10 mouse cellular contexts compared by ENCODE assay signal in genomic region chr14:25138485-25138884, GRCm38 (mm10).
DNase-seq lines count a peak whose midpoint lies in the region; ATAC-seq lines count a peak whose summit lies in the region.
"Had no signal": no experiment of that assay in that cellular context is flagged by ENCODE, and none has a peak within 500 bp of the region (broad histone marks: within the 10 kb centered on the region; RNA-seq: fewer than 3 reads in every experiment).

No protein-coding gene starts in this region.

- H3K36me3 ChIP-seq in kidney, embryonic 16.5 days (ENCODE audit: insufficient read depth, low read length): no peaks in the 10 kb centered on the region
- no peaks in the 10 kb centered on the region for H3K36me3 ChIP-seq in kidney, embryonic 14.5 days (ENCODE audit: control insufficient read depth, insufficient read depth, low read length)
- H3K36me3 ChIP-seq in embryonic facial prominence, embryonic 14.5 days (ENCODE audit: control insufficient read depth, insufficient read depth, low read length): no peaks in the 10 kb centered on the region
- H3K36me3 ChIP-seq in heart, embryonic 16.5 days (ENCODE audit: control insufficient read depth, insufficient read depth): no peaks in the 10 kb centered on the region
- H3K36me3 ChIP-seq in lung, embryonic 16.5 days (ENCODE audit: control insufficient read depth, insufficient read depth, low read length): no peaks in the 10 kb centered on the region
- H3K36me3 ChIP-seq: liver, embryonic 15.5 days had no signal

- peaks cover 19% of the 10 kb centered on the region for H3K4me1 ChIP-seq in kidney, embryonic 16.5 days (ENCODE audit: insufficient read depth, low read length)
- peaks cover 8% of the 10 kb centered on the region for H3K4me1 ChIP-seq in kidney, embryonic 14.5 days (ENCODE audit: control insufficient read depth, insufficient read depth, low read length)
- H3K4me1 ChIP-seq in embryonic facial prominence, embryonic 14.5 days (ENCODE audit: control insufficient read depth, insufficient read depth, low read length): peaks cover 25% of the 10 kb centered on the region
- peaks cover 14% of the 10 kb centered on the region for H3K4me1 ChIP-seq in heart, embryonic 16.5 days (ENCODE audit: control insufficient read depth, insufficient read depth, low read length)
- peaks cover 23% of the 10 kb centered on the region for H3K4me1 ChIP-seq in lung, embryonic 16.5 days (replicated peaks; ENCODE audit: control insufficient read depth, insufficient read depth, low read length)
- H3K4me1 ChIP-seq: liver, embryonic 15.5 days had no signal

- H3K4me2 ChIP-seq in kidney, embryonic 16.5 days (replicated peaks; ENCODE audit: low read depth, low read length): no peak overlapping the region
- H3K4me2 ChIP-seq in kidney, embryonic 14.5 days (replicated peaks; ENCODE audit: low read depth, low read length): no peak overlapping the region
- H3K4me2 ChIP-seq in embryonic facial prominence, embryonic 14.5 days (ENCODE audit: low read depth, low read length): no peak overlapping the region
- no peak overlapping the region for H3K4me2 ChIP-seq in heart, embryonic 16.5 days (ENCODE audit: low read depth, low read length)
- H3K4me2 ChIP-seq in lung, embryonic 16.5 days (ENCODE audit: low read depth, low read length): no peak overlapping the region
- H3K4me2 ChIP-seq: liver, embryonic 15.5 days had no signal

- H3K27ac ChIP-seq in kidney, embryonic 16.5 days (ENCODE audit: low read length): 0 out of 2 replicates have a peak overlapping the region, but pooled peaks have one; percentile 20
- H3K27ac ChIP-seq in kidney, embryonic 14.5 days (ENCODE audit: low read depth, low read length): no peak overlapping the region
- H3K27ac ChIP-seq in embryonic facial prominence, embryonic 14.5 days (replicated peaks; ENCODE audit: low read depth, low read length): no peak overlapping the region
- H3K27ac ChIP-seq in heart, embryonic 16.5 days (ENCODE audit: low read length): 0 out of 2 replicates have a peak overlapping the region, but pooled peaks have one; percentile 9
- H3K27ac ChIP-seq in lung, embryonic 16.5 days (ENCODE audit: low read length): no peak overlapping the region
- H3K27ac ChIP-seq: liver, embryonic 15.5 days had no signal

- no peak overlapping the region for H3K4me3 ChIP-seq in kidney, embryonic 16.5 days (ENCODE audit: low read length)
- no peak overlapping the region for H3K4me3 ChIP-seq in kidney, embryonic 14.5 days (ENCODE audit: low read length)
- no peak overlapping the region for H3K4me3 ChIP-seq in embryonic facial prominence, embryonic 14.5 days (ENCODE audit: low read depth, low read length)
- no peak overlapping the region for H3K4me3 ChIP-seq in heart, embryonic 16.5 days (ENCODE audit: low read length)
- H3K4me3 ChIP-seq in lung, embryonic 16.5 days (ENCODE audit: low read length): no peak overlapping the region
- H3K4me3 ChIP-seq: liver, embryonic 15.5 days; myocyte had no signal

- H3K27me3 ChIP-seq in kidney, embryonic 16.5 days (ENCODE audit: insufficient read depth, low read length): no peaks in the 10 kb centered on the region
- no peaks in the 10 kb centered on the region for H3K27me3 ChIP-seq in kidney, embryonic 14.5 days (ENCODE audit: control insufficient read depth, insufficient read depth, low read length)
- H3K27me3 ChIP-seq in embryonic facial prominence, embryonic 14.5 days (replicated peaks; ENCODE audit: control insufficient read depth, insufficient read depth, low read length): no peaks in the 10 kb centered on the region
- H3K27me3 ChIP-seq in heart, embryonic 16.5 days (ENCODE audit: control insufficient read depth, insufficient read depth, low read length): no peaks in the 10 kb centered on the region
- H3K27me3 ChIP-seq in lung, embryonic 16.5 days (ENCODE audit: control insufficient read depth, insufficient read depth, low read depth, low read length): no peaks in the 10 kb centered on the region
- H3K27me3 ChIP-seq: liver, embryonic 15.5 days had no signal

- peak; percentile 75 for DNase-seq in embryonic facial prominence, embryonic 14.5 days (ENCODE audit: low spot score)
- DNase-seq in thymus, postnatal 4 days: no peak
- no peak for DNase-seq in retina, embryonic 14.5 days (ENCODE audit: low spot score)
- DNase-seq: adrenal gland, postnatal 25 days had no signal

- no peak overlapping the region; the same call in 1 of the 2 replicates for H3K9ac ChIP-seq in kidney, embryonic 16.5 days (replicated peaks; ENCODE audit: low read length)
- H3K9ac ChIP-seq in kidney, embryonic 14.5 days (ENCODE audit: low read depth, low read length): no peak overlapping the region
- H3K9ac ChIP-seq in embryonic facial prominence, embryonic 14.5 days (ENCODE audit: low read depth, low read length): no peak overlapping the region
- no peak overlapping the region for H3K9ac ChIP-seq in heart, embryonic 16.5 days (ENCODE audit: low read length)
- no peak overlapping the region for H3K9ac ChIP-seq in lung, embryonic 16.5 days (ENCODE audit: low read length)
- H3K9ac ChIP-seq: liver, embryonic 15.5 days had no signal

- 51% methylated on average over 3 of the region's 3 CpGs for WGBS in kidney, embryonic 16.5 days
- 50% methylated on average over 3 of the region's 3 CpGs for WGBS in kidney, embryonic 14.5 days
- WGBS in embryonic facial prominence, embryonic 14.5 days: 49% methylated on average over 3 of the region's 3 CpGs
- WGBS in heart, embryonic 16.5 days: 32% methylated on average over 3 of the region's 3 CpGs
- WGBS in lung, embryonic 16.5 days: 37% methylated on average over 3 of the region's 3 CpGs

- H3K9me3 ChIP-seq in kidney, embryonic 16.5 days (ENCODE audit: low read length): peaks cover 6% of the 10 kb centered on the region; the same call in 1 of the 2 replicates
- H3K9me3 ChIP-seq in kidney, embryonic 14.5 days (ENCODE audit: control insufficient read depth, low read length): peaks cover 7% of the 10 kb centered on the region; the same call in 1 of the 2 replicates
- 0 out of 2 replicates have a peak, but pooled peaks cover 8% of the 10 kb centered on the region for H3K9me3 ChIP-seq in embryonic facial prominence, embryonic 14.5 days (ENCODE audit: control insufficient read depth, low read length)
- 0 out of 2 replicates have a peak, but pooled peaks cover 7% of the 10 kb centered on the region for H3K9me3 ChIP-seq in heart, embryonic 16.5 days (replicated peaks; ENCODE audit: control insufficient read depth, low read length)
- H3K9me3 ChIP-seq in lung, embryonic 16.5 days (ENCODE audit: control insufficient read depth, low read length): no peaks in the 10 kb centered on the region
- H3K9me3 ChIP-seq: liver, embryonic 15.5 days had no signal

- no peak for ATAC-seq in kidney, embryonic 16.5 days (ENCODE audit: low FRiP score, low TSS enrichment)
- ATAC-seq in kidney, embryonic 14.5 days (ENCODE audit: low FRiP score, low TSS enrichment): no peak
- no peak for ATAC-seq in embryonic facial prominence, embryonic 14.5 days (ENCODE audit: low read depth)
- no peak for ATAC-seq in heart, embryonic 16.5 days (replicated peaks; ENCODE audit: extremely low read depth, insufficient read depth, low FRiP score)
- ATAC-seq in lung, embryonic 16.5 days (ENCODE audit: low read depth): peak; percentile 78

Comparison
In these comparisons a context has a peak if more than half of its experiments do, and no peak if none do; other contexts are left out.
1. H3K27ac ChIP-seq: peak in kidney, embryonic 16.5 days (single experiment) and heart, embryonic 16.5 days (single experiment); none in kidney, embryonic 14.5 days (single experiment), embryonic facial prominence, embryonic 14.5 days (single experiment) and lung, embryonic 16.5 days (single experiment).